Mouse (Mus musculus): ENCODE measurements around the gene Ism2. TPM values are rescaled to one million over a fixed set of nuclear protein-coding genes. Genes with fewer than 3 reads are reported as not detected.

The Ism2 gene
- polyA plus RNA-seq, 1 experiment from 2014 or later: 0.08 TPM

GRCm38 (mm10) chr12:87266108-87266826 lies 33.2 kb downstream of the Ism2 start, which contains the start of the genes Vipas39 and Ahsa1:
Gene Vipas39 (minus strand): TSS chr12:87266256.
Gene Ahsa1 (plus strand): TSS chr12:87266479.
- peaks cover 24% of the 10 kb centered on the region for H3K36me3 ChIP-seq (replicated peaks; ENCODE audit: insufficient read depth, low read length)
- peak within 1 kb of the TSS; percentile 82 for H3K4me3 ChIP-seq (ENCODE audit: low read depth, low read length)
- WGBS (ENCODE audit: insufficient replicate concordance): under 1% methylated on average over 31 of the region's 31 CpGs
- ATAC-seq: peak; percentile 97
- no peaks in the 10 kb centered on the region for H3K9me3 ChIP-seq (ENCODE audit: low read length)
- DNase-seq: peak; percentile 89
- peak; percentile 72; the same call in 1 of the 2 replicates for TF ChIP-seq EP300 (IDR thresholded peaks at IDR 0.05; ENCODE audit: low read depth)
- peak; percentile 60 for TF ChIP-seq CTCF (IDR thresholded peaks at IDR 0.05; ENCODE audit: low read depth)
- H3K27me3 ChIP-seq (ENCODE audit: insufficient read depth, low read length): no peaks in the 10 kb centered on the region
- peak within 1 kb of the TSS; percentile 85 for H3K4me2 ChIP-seq (ENCODE audit: low read depth, low read length)
- H3K27ac ChIP-seq (ENCODE audit: low read depth): peak within 1 kb of the TSS; percentile 92
- H3K9ac ChIP-seq (replicated peaks): peak within 1 kb of the TSS; percentile 90
- no peaks in the 10 kb centered on the region for H3K4me1 ChIP-seq (ENCODE audit: insufficient read depth)

GRCm38 (mm10) chr12:87265444-87265843 lies 34.1 kb downstream of the Ism2 start:
- peak overlapping the region; percentile 85 for H3K4me2 ChIP-seq (ENCODE audit: low read depth, low read length)
- no peaks in the 10 kb centered on the region for H3K4me1 ChIP-seq (ENCODE audit: insufficient read depth)
- H3K9me3 ChIP-seq (ENCODE audit: low read length): no peaks in the 10 kb centered on the region
- 17% methylated on average over 11 of the region's 11 CpGs for WGBS (ENCODE audit: insufficient replicate concordance)
- peak overlapping the region; percentile 90 for H3K9ac ChIP-seq (replicated peaks)
- peaks cover 17% of the 10 kb centered on the region for H3K36me3 ChIP-seq (replicated peaks; ENCODE audit: insufficient read depth, low read length)
- H3K27ac ChIP-seq (ENCODE audit: low read depth): peak overlapping the region; percentile 55
- no peaks in the 10 kb centered on the region for H3K27me3 ChIP-seq (ENCODE audit: insufficient read depth, low read length)
- TF ChIP-seq CTCF (IDR thresholded peaks at IDR 0.05; ENCODE audit: low read depth) (no peak), EP300 (IDR thresholded peaks at IDR 0.05; ENCODE audit: low read depth) (no peak)
- ATAC-seq (no peak), DNase-seq (no peak)
- H3K4me3 ChIP-seq (ENCODE audit: low read depth, low read length): peak overlapping the region; percentile 82

GRCm38 (mm10) chr12:87260562-87260961 lies 38.9 kb downstream of the Ism2 start:
- Histone ChIP-seq H3K36me3 (replicated peaks; ENCODE audit: insufficient read depth, low read length) (peaks cover 33% of the 10 kb centered on the region), H3K9me3 (ENCODE audit: low read length) (no peaks in the 10 kb centered on the region), H3K4me1 (ENCODE audit: insufficient read depth) (no peaks in the 10 kb centered on the region), H3K4me2 (ENCODE audit: low read depth, low read length) (no peak overlapping the region), H3K27ac (ENCODE audit: low read depth) (no peak overlapping the region), H3K27me3 (ENCODE audit: insufficient read depth, low read length) (no peaks in the 10 kb centered on the region), H3K4me3 (ENCODE audit: low read depth, low read length) (no peak overlapping the region), H3K9ac (replicated peaks) (no peak overlapping the region)
- WGBS (ENCODE audit: insufficient replicate concordance): 87% methylated on average over 8 of the region's 8 CpGs
- DNase-seq (no peak), ATAC-seq (no peak)
- TF ChIP-seq EP300 (IDR thresholded peaks at IDR 0.05; ENCODE audit: low read depth): no peak

GRCm38 (mm10) chr12:87256629-87257028 lies 42.9 kb downstream of the Ism2 start:
- H3K9ac ChIP-seq (replicated peaks): no peak overlapping the region
- no peaks in the 10 kb centered on the region for H3K4me1 ChIP-seq (ENCODE audit: insufficient read depth)
- TF ChIP-seq EP300 (IDR thresholded peaks at IDR 0.05; ENCODE audit: low read depth) (no peak), CTCF (IDR thresholded peaks at IDR 0.05; ENCODE audit: low read depth) (no peak)
- 84% methylated on average over 5 of the region's 5 CpGs for WGBS (ENCODE audit: insufficient replicate concordance)
- H3K27ac ChIP-seq (ENCODE audit: low read depth): no peak overlapping the region
- H3K9me3 ChIP-seq (ENCODE audit: low read length): no peaks in the 10 kb centered on the region
- DNase-seq (no peak), ATAC-seq (no peak)
- H3K36me3 ChIP-seq (replicated peaks; ENCODE audit: insufficient read depth, low read length): peaks cover 59% of the 10 kb centered on the region
- no peaks in the 10 kb centered on the region for H3K27me3 ChIP-seq (ENCODE audit: insufficient read depth, low read length)
- no peak overlapping the region for H3K4me2 ChIP-seq (ENCODE audit: low read depth, low read length)
- H3K4me3 ChIP-seq (ENCODE audit: low read depth, low read length): no peak overlapping the region

GRCm38 (mm10) chr12:87253878-87254277 lies 45.6 kb downstream of the Ism2 start:
- Histone ChIP-seq H3K4me1 (ENCODE audit: insufficient read depth) (no peaks in the 10 kb centered on the region), H3K9me3 (ENCODE audit: low read length) (no peaks in the 10 kb centered on the region), H3K9ac (replicated peaks) (no peak overlapping the region), H3K4me2 (ENCODE audit: low read depth, low read length) (no peak overlapping the region), H3K4me3 (ENCODE audit: low read depth, low read length) (no peak overlapping the region), H3K36me3 (replicated peaks; ENCODE audit: insufficient read depth, low read length) (peaks cover 72% of the 10 kb centered on the region), H3K27ac (ENCODE audit: low read depth) (no peak overlapping the region), H3K27me3 (ENCODE audit: insufficient read depth, low read length) (no peaks in the 10 kb centered on the region)
- TF ChIP-seq EP300 (IDR thresholded peaks at IDR 0.05; ENCODE audit: low read depth) (no peak), CTCF (IDR thresholded peaks at IDR 0.05; ENCODE audit: low read depth) (no peak)
- ATAC-seq (no peak), DNase-seq (no peak)
- 93% methylated on average over 6 of the region's 6 CpGs for WGBS (ENCODE audit: insufficient replicate concordance)

- H3K9me3 ChIP-seq (ENCODE audit: low read length): no peaks in the 10 kb centered on the region
- no peak overlapping the region for H3K9ac ChIP-seq (replicated peaks)
- H3K4me3 ChIP-seq (ENCODE audit: low read depth, low read length): no peak overlapping the region
- no peak overlapping the region for H3K27ac ChIP-seq (ENCODE audit: low read depth)
- peaks cover 66% of the 10 kb centered on the region for H3K36me3 ChIP-seq (replicated peaks; ENCODE audit: insufficient read depth, low read length)
- TF ChIP-seq EP300 (IDR thresholded peaks at IDR 0.05; ENCODE audit: low read depth) (no peak), CTCF (IDR thresholded peaks at IDR 0.05; ENCODE audit: low read depth) (no peak)
- ATAC-seq (no peak), DNase-seq (no peak)
- H3K4me1 ChIP-seq (ENCODE audit: insufficient read depth): no peaks in the 10 kb centered on the region
- H3K27me3 ChIP-seq (ENCODE audit: insufficient read depth, low read length): no peaks in the 10 kb centered on the region
- H3K4me2 ChIP-seq (ENCODE audit: low read depth, low read length): no peak overlapping the region
- WGBS (ENCODE audit: insufficient replicate concordance): 63% methylated on average over 6 of the region's 6 CpGs
These were observed 49.3 kb downstream of the Ism2 start for GRCm38 (mm10) chr12:87250161-87250560.
